Mouse (Mus musculus) retina, postnatal 1 day (tissue): ENCODE measurements at regions not wholly inside any gene's neighbourhood (a gene's known extent, or its start where the extent isn't known, plus 50 kb on each side); places are given as distances from the start of the nearest gene placed in this dataset.
A peak's percentile ranks its signal among the peaks of the same experiment; 100 is the strongest.

ENCODE experiments used
- DNase-seq: peaks from one replicate; pipeline ENCODE4 v3.0.0-alpha.2; 2012

GRCm38 (mm10) chr4:153002516-153002915, 480.1 kb downstream of the Ajap1 start:
- no peak for DNase-seq

DNA sequence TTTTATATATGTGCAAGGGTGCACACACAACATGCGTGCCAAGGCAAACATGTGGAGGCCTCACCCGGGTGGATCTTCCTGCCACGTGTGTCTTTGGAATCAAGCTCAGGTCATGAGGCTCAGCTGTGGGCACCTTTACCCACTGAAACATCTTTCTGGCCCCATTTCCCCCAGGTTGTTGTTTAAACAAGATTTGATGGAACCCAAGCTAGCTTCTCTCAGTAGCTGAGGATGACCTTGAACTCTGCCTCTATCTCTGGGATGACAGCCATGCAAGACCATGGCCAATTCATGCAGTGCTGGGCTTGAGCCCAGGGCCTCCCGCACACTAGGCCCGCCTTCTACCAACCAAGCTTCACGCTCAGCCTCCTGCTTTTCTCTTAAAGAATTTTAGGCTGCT, 480.9 kb downstream of the Ajap1 start:
- no peak for DNase-seq

- peak; percentile 10 for DNase-seq
These were observed 483.1 kb downstream of the Ajap1 start for GRCm38 (mm10) chr4:152999526-152999925.

DNA sequence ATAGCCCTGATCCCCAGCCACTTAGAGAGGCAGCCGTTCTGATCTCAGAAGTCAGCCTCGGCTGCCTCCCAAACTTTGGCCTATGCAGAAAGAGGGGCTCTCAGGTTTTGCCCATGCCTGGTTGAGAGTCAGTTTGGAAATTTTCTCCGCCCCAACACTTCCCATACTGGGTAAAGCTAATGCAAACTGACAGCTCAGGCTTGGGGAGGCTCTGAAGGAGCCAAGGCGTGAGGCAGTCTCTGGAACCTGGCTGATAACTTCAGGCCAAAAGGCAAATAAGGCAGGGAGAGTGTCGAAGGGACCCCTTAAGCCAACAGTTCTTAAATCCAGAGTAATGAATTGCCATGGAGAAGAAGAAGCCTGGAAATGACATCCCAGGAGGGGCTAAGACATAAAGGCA, 485.4 kb downstream of the Ajap1 start:
- peak; percentile 41 for DNase-seq

DNA sequence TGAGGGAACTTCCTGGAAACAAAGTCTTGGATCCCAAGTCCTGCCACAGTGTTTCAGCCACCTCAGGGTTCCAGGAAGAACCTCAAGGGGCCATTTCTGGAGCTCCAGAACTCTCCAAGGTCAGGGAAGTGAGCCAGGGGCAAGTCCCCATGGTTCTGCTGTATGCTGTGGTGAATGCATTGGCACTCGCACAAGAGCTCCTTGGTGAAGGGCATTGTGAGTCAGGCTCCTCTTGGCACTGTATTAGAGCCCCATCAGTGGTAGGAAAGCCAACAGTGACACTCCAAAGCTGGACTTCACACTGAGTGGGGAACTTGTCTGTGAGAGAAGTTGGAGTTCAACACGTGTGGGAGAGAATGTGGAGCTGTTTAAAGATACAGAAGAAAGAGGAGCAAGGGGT, 486.0 kb downstream of the Ajap1 start:
- no peak for DNase-seq

- DNase-seq: no peak
These were observed 487.5 kb downstream of the Ajap1 start for GRCm38 (mm10) chr4:152995052-152995595.

- DNase-seq: no peak
These were observed 488.4 kb downstream of the Ajap1 start for GRCm38 (mm10) chr4:152994206-152994605.

DNA sequence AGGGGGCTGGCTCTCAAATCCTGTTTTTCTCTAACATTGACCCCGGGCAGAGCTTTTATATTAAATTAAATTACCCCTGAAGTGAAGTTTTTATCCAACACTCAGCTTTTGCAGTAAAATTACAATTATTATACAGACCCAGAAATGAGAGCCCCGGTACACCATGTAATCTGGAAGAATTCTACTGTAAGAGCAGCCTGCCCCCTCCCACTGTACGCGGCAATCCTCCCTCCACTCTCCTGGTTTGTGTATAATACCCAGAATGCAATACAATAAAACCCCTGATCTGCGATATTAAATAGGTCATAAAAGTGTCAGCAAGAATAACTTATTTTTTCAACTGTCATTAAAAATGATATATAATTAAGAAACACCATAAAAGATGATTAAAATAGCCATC, 492.3 kb downstream of the Ajap1 start:
- no peak for DNase-seq

GRCm38 (mm10) chr4:152987726-152988125, 494.9 kb downstream of the Ajap1 start:
- DNase-seq: no peak

GRCm38 (mm10) chr4:152975012-152975675, 497.5 kb upstream of the Kcnab2 start:
- no peak for DNase-seq

DNA sequence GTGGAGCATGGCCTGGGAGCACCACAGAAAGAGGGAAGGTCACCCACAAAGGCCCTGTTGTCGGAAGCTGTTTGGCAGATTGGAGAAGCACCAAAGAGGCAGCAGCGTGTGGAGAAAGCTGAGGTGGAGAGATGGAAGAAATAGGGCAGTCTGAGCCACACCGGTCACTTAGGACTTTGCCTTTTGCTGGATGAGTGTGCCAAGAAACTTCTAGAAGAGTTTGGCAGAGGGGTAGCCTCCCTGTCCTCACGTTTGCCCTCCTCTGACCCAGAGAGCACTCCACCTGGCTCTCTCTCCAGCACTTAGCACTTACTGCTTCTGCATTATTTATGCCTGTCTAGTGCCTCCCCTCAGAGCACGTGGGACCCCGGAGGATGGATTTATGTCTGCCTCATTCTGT, 485.3 kb upstream of the Kcnab2 start:
- DNase-seq: no peak

DNA sequence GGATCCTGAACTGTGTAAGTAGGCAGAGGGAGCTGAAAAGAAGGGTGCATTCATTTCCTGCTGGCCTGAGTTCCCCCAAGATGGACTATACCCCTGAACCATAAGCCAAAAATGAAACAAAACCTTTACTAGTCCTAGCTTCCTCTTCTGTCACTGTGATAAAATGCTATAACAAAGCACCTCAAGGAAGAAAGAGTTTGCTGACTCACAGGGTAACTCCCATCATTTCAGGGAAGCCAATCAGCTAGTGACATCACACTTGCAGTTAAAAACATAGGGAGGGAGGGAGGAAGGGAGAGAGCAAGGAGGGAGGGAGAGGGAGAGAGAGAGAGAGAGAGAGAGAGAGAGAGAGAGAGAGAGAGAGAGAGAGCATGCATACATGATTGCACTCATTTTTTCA, 484.5 kb upstream of the Kcnab2 start:
- no peak for DNase-seq

- no peak for DNase-seq
These were observed 484.0 kb upstream of the Kcnab2 start for GRCm38 (mm10) chr4:152961677-152962076.

DNA sequence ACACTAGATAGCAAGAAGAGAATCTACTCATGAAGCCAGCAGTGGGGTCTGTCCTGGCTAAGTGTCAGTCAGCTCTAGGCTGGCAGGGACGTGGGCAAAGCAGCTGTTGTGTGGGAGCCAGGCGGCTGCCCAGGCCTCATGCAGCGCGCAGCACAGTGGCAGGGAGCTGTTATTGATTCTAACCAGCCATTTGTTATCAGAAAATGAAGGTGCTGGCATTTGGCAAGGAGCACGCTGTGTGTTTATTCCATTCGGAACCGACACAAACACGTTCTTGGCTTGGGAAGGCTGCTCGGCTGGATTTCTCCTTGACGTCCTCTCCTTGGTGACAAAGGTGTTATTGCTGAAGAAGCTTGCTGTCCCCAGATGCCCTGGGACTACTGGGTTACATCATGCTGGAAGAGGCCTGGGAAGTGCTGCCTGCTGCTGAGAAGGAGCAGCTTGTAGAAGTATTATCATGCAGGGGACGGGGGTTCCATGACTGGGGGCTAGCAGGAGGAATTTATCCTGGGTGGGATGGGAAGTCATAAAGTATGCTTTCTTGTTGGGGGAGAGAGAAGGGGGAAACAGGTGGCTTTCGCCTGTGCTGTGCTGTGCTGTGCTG, 482.1 kb upstream of the Kcnab2 start:
- no peak for DNase-seq

DNA sequence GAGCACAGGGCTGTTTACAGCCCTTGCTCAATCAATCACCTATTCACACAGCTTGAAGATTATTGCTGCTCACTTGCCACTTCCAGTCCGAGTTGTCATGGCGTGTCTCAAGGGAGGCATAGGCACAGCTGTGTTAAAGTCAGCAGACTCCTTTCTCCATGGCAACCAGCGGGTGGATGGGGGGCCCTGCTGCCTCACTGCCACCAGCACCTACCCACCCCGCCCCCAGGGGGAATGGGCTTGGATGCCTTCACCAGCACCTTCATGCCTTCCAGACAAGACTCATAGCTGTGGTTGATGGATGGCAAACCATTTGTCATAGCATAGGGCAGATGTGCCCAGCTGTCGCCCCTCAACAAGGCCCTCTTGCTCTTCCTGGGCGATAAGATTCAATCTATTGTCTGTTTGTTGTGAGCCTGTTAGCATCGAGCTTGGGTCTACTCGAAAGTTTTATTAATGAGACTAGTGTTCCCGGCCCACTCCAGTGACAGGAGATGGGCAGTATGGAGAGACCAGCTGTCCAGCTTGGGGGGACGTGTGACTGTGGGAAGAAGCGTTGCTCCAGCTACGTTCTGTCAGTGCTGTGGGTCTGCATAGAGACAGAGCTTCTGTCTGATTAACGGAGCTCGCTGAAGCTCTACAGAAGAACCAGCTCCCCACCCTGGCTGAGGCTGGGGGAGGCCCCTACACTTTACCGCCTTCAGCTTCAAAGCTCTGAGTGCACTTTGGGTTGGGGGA, 475.7 kb upstream of the Kcnab2 start:
- DNase-seq: peak; percentile 66

DNA sequence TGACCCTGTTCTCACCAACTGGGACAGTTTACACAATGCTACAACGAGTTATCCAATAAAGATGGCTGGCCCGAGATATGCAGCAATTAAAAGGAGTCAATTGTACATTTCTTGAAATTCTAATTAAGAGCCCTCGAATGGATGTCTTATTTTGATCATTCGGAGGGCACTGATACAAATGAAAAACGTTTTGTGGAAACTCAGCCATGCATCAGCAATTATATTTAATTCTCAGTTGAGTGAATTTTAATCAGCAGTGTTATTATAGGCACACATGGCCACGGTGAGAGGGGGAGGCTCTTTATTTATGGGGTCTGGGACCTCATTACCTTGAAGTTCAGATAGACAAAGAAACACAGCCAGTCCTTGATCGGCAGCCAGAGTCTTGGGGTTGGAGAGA, 471.3 kb upstream of the Kcnab2 start:
- peak; percentile 85 for DNase-seq

DNA sequence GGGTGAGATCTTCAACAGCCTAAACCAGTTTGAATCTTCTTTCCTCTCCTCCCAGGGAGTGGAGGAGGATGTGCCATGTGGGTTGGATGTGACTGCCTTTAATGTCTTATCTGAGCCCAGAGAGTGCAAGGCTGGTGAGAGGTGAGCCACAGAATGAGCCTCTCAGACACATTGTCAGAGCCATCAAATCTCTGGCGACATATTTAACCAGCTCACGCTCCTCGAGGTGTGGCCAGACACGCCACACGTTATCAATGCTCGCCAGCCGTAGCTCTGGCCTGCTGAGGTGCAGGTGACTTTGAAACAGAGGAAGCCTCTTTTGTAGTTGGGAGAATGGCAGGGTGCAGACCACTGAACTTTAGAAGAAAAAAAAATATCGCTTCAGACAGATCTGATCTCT, 463.5 kb upstream of the Kcnab2 start:
- no peak for DNase-seq

DNA sequence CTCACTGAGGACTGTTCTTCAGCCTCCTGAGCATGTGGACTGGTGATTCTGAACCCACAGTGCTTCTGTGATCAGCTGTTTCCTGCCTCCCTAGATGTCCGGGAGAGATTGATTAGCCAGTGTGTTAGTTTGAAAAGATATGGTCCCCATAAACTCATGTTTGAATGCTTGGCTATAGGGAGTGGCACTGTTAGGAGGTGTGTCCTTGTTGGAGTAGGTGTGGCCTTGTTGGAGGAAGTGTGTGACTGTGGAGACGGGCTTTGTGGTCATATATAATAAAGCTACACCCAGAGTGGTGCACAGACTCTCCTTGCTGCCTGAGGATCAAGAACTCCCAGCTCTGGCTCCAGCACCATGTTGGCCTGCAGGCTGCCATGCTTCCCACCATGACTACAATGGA, 458.9 kb upstream of the Kcnab2 start:
- no peak for DNase-seq

- DNase-seq: no peak
These were observed 457.8 kb upstream of the Kcnab2 start for GRCm38 (mm10) chr4:152935484-152935883.

DNA sequence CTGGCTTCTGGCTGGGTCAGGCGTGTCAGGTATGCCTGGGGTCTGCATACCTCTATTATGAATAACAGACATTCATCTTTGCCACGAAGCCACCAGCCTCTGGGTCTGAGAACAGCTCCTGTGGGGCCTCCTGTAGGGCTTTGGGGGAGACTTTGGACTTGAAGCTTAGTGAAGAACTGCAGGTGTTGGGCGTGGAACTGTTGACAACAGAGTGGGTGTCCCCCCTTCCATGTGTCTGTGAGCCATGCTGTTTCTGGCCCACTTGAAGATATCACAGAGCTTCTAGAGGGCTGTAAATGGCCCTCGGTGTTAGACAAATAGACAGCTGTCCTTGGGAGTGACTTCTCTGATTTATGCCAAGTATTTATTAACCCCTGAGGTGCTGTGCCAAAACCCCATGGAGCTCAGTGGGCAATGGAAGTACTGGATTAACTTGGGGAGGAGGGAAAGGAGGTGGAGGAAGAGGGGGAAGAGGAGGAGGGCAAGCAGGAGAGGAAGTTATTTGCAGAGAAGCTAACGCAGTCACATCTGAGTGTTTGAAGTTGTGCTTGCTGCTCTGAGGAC, 450.8 kb upstream of the Kcnab2 start:
- DNase-seq: no peak

- DNase-seq: no peak
These were observed 442.6 kb upstream of the Kcnab2 start for GRCm38 (mm10) chr4:152920261-152920660.

GRCm38 (mm10) chr4:152919851-152920250, 442.2 kb upstream of the Kcnab2 start:
- no peak for DNase-seq

- peak; percentile 64 for DNase-seq
These were observed 438.9 kb upstream of the Kcnab2 start for GRCm38 (mm10) chr4:152916576-152916975.

- peak; percentile 78 for DNase-seq
These were observed 435.8 kb upstream of the Kcnab2 start for GRCm38 (mm10) chr4:152913497-152913896.
